Mouse (Mus musculus): ENCODE results near the gene Apobec1. TPM values are rescaled to one million over a fixed set of nuclear protein-coding genes. Genes with fewer than 3 reads are reported as not detected.
A peak's percentile ranks its signal among the peaks of the same experiment; 100 is the strongest.
"Not testable (repeated sequence)": the region's sequence is repeated elsewhere in the genome, so short reads cannot be mapped to it uniquely, and the experiment has no call there.

The Apobec1 gene
- polyA plus RNA-seq, 1 experiment from 2014 or later: 6.3 TPM

DNA sequence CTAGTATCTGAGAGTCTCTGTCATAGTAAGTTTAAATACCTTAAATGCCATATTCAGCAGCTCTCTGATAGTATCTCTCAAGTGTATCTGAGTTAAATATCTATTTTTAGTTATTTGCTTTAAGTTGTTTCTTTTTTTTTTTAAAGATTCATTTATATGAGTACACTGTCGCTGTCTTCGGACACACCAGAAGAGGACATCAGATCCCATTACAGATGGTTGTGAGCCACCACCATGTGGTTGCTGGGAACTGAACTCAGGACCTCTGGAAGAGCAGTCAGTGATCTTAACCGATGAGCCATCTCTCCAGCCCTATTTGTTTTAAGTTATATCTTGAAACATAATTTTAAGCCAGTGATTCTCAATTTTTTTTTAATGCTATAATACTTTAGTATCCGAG, 1.2 kb downstream of the Apobec1 start:
- Histone ChIP-seq H3K27me3 (replicated peaks) (no peaks in the 10 kb centered on the region), H3K4me1 (replicated peaks) (no peaks in the 10 kb centered on the region), H3K36me3 (no peaks in the 10 kb centered on the region), H3K9me3 (no peaks in the 10 kb centered on the region), H3K27ac (no peak overlapping the region), H3K4me3 (replicated peaks) (no peak overlapping the region), H3K9ac (no peak overlapping the region), H3K4me2 (replicated peaks) (no peak overlapping the region)
- WGBS: 85% methylated on average over 4 of the region's 4 CpGs
- ATAC-seq: no peak

DNA sequence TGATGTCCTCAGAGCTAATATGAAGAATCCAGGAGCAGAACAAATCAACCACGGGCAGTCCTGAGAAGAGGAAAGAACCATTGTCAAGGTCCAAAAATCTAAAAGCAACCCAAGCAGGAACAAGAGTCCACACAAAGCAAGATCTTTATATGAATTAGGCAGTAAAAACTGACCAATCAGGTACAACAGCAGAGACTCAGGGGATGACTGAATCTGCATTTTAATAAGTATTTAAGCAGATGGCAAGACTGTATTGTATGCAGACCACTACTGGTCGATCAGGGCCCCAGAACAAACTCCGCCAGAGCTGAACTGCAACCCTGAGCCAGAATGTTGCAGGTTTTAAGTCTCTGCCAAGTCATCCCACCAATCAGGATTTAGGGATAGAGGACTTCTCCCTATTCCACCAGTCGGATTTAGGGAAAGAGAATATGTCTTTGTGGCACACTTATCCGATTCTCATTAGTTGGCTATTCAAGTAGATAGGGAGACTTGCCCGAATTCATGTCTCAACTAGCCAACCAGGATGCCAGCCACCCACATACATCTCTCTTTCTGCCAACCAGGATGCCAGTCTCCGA, 2.1 kb downstream of the Apobec1 start:
- Histone ChIP-seq H3K4me3 (replicated peaks) (no peak overlapping the region), H3K9ac (no peak overlapping the region), H3K36me3 (no peaks in the 10 kb centered on the region), H3K9me3 (no peaks in the 10 kb centered on the region), H3K27ac (no peak overlapping the region), H3K27me3 (replicated peaks) (no peaks in the 10 kb centered on the region), H3K4me2 (replicated peaks) (no peak overlapping the region), H3K4me1 (replicated peaks) (no peaks in the 10 kb centered on the region)
- ATAC-seq: no peak
- WGBS: 78% methylated on average over 7 of the region's 7 CpGs

DNA sequence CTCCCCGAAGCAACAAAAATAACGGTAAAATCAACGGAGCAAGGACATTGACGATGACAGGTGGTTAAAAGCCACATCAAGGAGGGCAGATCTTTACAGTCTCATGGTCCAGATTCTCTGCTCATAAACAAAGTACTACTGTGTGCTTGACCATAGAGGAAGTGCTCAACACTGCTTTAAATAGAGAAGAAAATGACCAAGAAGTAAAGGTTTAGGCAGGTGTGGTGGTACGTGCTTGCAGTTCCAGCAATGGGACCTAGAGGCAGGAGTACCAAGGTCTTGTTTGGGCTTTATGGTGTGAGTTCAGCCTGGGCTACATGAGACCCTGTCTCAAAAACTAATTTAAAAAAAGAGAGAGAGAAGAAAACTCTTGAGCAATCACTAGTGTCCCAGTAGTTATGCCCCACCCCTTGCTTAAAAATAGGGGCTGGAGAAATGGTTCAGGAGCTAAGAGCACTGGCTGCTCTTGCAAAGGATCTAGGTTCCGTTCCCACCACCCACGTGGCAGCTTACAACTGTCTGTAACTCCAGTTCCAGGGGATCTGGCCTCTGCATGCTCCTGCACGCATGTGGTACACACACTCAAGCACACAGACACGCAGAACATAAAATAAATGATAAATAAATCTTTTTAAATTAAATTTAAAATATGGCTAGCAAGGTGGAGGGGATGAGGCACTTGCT, 3.0 kb downstream of the Apobec1 start:
- no peak for ATAC-seq
- H3K4me2 ChIP-seq (replicated peaks): no peak overlapping the region
- H3K4me3 ChIP-seq (replicated peaks): no peak overlapping the region
- H3K9me3 ChIP-seq: no peaks in the 10 kb centered on the region
- H3K36me3 ChIP-seq: no peaks in the 10 kb centered on the region
- H3K9ac ChIP-seq: no peak overlapping the region
- H3K27me3 ChIP-seq (replicated peaks): no peaks in the 10 kb centered on the region
- 88% methylated on average over 9 of the region's 9 CpGs for WGBS
- no peaks in the 10 kb centered on the region for H3K4me1 ChIP-seq (replicated peaks)
- no peak overlapping the region for H3K27ac ChIP-seq

DNA sequence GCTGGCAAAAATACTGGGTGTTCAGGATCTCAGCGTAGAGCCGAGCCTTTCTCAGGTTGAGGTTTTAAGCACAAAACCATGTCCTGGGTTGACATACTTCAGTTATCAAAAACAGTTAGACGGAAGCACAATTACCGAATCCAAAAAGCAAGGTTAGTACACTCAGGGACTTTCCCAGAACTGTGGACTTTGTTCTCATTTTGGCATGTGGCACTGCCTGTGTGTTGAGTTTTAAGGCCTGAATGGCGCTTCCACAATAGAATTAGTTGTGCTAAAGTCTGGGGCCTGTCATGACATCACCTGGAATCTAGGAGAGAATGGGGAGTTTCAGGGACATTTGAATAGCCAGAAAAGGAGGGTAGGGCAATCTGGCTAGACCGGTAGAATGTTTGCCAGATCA, 3.8 kb downstream of the Apobec1 start:
- H3K4me3 ChIP-seq (replicated peaks): no peak overlapping the region
- H3K27me3 ChIP-seq (replicated peaks): no peaks in the 10 kb centered on the region
- H3K4me2 ChIP-seq (replicated peaks): no peak overlapping the region
- no peaks in the 10 kb centered on the region for H3K9me3 ChIP-seq
- no peak overlapping the region for H3K27ac ChIP-seq
- H3K9ac ChIP-seq: no peak overlapping the region
- H3K4me1 ChIP-seq (replicated peaks): no peaks in the 10 kb centered on the region
- no peak for ATAC-seq
- H3K36me3 ChIP-seq: no peaks in the 10 kb centered on the region
- 85% methylated on average over 6 of the region's 6 CpGs for WGBS

DNA sequence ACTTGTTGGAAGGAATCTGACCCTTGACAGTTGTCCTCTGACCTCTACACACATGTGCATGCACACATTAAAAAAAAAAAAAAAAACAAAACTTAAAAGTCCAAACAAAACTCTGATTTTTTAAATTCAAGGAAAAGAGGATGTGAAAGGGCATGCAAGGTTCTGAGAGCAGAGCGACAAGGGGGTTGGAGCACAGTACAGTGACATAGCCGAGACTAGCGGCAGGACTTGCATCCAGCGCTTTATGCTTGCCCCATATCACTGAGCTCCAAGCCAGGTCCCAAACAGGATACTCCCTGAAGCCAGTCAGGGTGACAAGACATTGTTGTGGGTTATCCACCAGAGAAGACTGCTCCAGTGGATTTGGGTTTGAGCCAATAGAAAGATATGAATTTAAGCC, 4.2 kb downstream of the Apobec1 start:
- Histone ChIP-seq H3K27me3 (replicated peaks) (no peaks in the 10 kb centered on the region), H3K27ac (no peak overlapping the region), H3K4me1 (replicated peaks) (no peaks in the 10 kb centered on the region), H3K9ac (no peak overlapping the region), H3K4me3 (replicated peaks) (no peak overlapping the region), H3K36me3 (no peaks in the 10 kb centered on the region), H3K4me2 (replicated peaks) (no peak overlapping the region), H3K9me3 (no peaks in the 10 kb centered on the region)
- WGBS: 92% methylated on average over 4 of the region's 4 CpGs
- no peak for ATAC-seq

DNA sequence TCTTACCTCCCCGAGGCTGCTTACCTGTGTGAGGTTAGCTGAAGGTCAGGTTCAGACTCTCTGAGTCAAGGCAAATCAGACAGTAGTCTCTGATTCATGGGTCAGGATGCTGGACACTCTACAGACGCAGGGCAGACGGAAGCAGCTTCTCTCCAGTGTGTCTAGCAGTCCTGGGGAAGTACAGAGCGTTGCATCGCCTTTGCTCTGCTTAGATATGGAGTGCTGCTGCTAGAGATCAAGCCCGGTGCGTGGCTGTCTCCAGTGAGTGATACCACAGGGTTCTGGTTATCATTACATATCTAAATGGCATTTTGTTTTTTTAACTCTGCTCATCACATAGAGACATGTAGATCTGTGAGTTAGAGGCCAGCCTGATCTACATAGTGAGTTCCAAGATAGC, 5.6 kb downstream of the Apobec1 start:
- Histone ChIP-seq H3K27me3 (replicated peaks) (no peaks in the 10 kb centered on the region), H3K36me3 (no peaks in the 10 kb centered on the region)
- 46% methylated on average over 7 of the region's 7 CpGs for WGBS

DNA sequence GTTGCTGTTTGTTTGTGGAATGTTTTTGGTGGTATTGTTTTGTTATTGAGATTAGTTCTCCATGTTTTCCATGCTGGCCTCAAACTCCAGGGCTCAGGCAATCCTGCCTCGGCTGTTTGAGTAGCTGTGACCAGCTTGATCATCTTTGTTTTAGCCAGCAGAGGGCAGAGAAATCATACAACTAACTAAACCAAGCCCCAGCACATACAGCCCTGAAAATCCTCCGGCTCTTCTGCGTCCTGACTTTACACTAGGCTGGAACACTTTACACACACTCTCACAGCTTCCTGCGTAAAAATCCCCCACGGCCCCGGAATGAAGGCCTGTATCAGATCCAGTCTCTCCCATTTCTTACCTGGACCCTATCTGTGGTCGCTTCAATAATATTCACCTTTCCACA, 6.6 kb downstream of the Apobec1 start:
- no peaks in the 10 kb centered on the region for H3K27me3 ChIP-seq (replicated peaks)
- no peak overlapping the region for H3K27ac ChIP-seq
- H3K4me3 ChIP-seq (replicated peaks): no peak overlapping the region
- H3K36me3 ChIP-seq: no peaks in the 10 kb centered on the region
- no peaks in the 10 kb centered on the region for H3K9me3 ChIP-seq
- no peak overlapping the region for H3K4me2 ChIP-seq (replicated peaks)
- ATAC-seq: no peak
- H3K9ac ChIP-seq: no peak overlapping the region
- H3K4me1 ChIP-seq (replicated peaks): no peaks in the 10 kb centered on the region
- WGBS: 24% methylated on average over 7 of the region's 7 CpGs

More for the DNA sequence above, 5.6 kb downstream of the Apobec1 start:
- H3K27ac ChIP-seq: no peak overlapping the region
- no peak overlapping the region for H3K4me2 ChIP-seq (replicated peaks)
- H3K4me1 ChIP-seq (replicated peaks): no peaks in the 10 kb centered on the region
- H3K9ac ChIP-seq: no peak overlapping the region
- no peak for ATAC-seq
- no peak overlapping the region for H3K4me3 ChIP-seq (replicated peaks)
- no peaks in the 10 kb centered on the region for H3K9me3 ChIP-seq

DNA sequence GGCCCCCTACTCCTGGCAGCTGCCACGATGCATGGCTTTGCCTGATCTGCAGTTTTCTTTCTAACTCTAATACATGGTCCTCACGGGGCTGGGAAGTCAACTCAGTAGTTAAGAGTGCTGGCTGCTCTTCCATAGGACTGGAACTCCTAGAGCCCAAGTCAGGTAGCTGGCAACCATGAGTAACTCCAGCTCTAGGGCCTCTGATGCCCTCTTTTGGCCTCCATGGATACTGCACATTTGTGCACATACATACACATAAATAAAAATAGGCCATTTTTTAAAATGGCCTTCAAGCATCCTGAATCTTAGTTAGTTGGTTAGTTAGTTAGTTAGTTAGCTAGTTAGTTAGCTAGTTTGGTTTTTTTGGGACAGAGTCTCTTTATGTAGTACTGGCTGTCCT, 9.3 kb downstream of the Apobec1 start:
- Histone ChIP-seq H3K9ac (no peak overlapping the region), H3K27me3 (replicated peaks) (no peaks in the 10 kb centered on the region), H3K9me3 (no peaks in the 10 kb centered on the region), H3K36me3 (no peaks in the 10 kb centered on the region), H3K4me2 (replicated peaks) (no peak overlapping the region), H3K27ac (no peak overlapping the region), H3K4me3 (replicated peaks) (no peak overlapping the region), H3K4me1 (replicated peaks) (no peaks in the 10 kb centered on the region)
- 95% methylated on average over 2 of the region's 2 CpGs for WGBS
- ATAC-seq: no peak

DNA sequence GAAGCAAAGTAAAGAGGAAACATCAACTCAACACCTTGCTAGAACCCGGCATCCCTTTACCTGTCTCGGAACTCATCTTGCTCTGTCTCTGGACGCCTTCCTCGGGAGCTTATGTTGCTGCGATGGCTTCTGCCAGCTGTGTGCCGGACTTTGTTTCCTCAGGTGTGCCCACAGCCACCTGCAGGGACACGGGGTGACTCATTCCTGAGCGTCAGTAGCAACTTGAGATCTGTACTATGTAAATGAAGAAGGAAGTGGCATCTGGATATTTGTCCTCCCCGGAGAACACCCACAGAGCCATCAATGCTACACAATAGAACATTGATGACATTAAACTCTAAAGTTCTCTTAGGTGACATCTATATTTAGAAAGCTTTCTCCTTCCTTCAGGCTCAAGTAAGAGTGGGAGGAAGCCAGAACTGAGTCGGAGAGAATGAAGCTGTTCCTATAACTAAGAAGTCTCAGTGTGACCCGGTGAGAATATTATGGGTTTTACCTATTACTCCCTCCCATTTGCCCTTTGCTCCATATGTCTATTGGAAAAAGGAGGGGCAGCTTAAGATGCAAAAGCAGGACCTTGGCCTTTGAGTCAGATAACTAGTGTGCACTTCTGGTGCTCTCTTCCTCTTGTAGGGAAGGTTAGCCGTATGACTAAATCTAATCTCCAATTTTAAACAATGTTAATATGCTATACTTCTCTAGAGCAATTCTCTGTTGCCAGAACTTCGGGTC, 11.1 kb downstream of the Apobec1 start:
- Histone ChIP-seq H3K27ac (peak overlapping the region; percentile 64; the same call in 1 of the 2 replicates), H3K9me3 (no peaks in the 10 kb centered on the region), H3K36me3 (no peaks in the 10 kb centered on the region), H3K4me1 (replicated peaks) (no peaks in the 10 kb centered on the region), H3K9ac (no peak overlapping the region), H3K27me3 (replicated peaks) (no peaks in the 10 kb centered on the region), H3K4me3 (replicated peaks) (0 out of 2 replicates have a peak overlapping the region, but pooled peaks have one; percentile 6), H3K4me2 (replicated peaks) (no peak overlapping the region)
- 66% methylated on average over 13 of the region's 13 CpGs for WGBS
- peak; percentile 94 for ATAC-seq

DNA sequence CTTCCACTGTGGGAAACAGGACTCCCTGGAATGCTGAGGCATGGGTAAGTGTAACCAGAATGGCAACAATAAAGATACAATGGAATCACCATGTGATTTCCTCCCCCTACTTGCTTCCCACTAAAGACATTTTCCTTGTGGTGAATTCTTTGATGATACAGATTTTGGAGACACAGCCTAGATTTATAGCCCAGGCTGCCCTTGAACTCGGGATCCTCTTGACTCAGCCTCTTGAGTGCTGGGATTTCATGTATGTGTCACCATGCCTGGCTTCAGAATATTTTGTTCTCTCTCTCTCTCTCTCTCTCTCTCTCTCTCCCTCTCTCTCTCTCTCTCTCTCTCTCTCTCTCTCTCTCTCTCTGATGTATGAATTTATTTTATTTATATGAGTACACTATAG, 23.2 kb downstream of the Apobec1 start:
- Histone ChIP-seq H3K36me3 (no peaks in the 10 kb centered on the region), H3K27ac (no peak overlapping the region), H3K4me2 (replicated peaks) (no peak overlapping the region), H3K27me3 (replicated peaks) (no peaks in the 10 kb centered on the region), H3K9me3 (no peaks in the 10 kb centered on the region), H3K4me3 (replicated peaks) (no peak overlapping the region), H3K4me1 (replicated peaks) (no peaks in the 10 kb centered on the region), H3K9ac (no peak overlapping the region)
- 70% methylated on average over 1 of the region's 1 CpGs for WGBS
- ATAC-seq: no peak

DNA sequence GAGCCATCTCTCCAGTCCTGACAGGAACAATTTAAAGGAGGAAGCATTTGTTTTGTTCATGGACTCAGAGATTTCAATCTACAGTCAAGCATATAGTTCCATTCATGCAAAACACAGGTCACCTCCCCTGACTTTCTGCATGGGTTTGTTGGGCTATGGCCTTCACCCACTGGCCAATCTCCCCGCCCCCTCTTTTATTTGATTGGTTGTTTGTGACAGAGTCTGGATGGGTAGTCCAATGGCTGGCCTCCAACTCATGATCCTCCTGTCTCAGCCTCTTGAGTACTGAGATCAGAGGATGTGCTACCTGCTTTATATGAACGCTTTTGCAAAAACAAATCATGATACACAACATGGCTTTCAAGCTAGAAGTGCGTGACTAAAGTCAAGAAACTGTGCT, 25.2 kb downstream of the Apobec1 start:
- no peaks in the 10 kb centered on the region for H3K4me1 ChIP-seq (replicated peaks)
- H3K4me2 ChIP-seq (replicated peaks): no peak overlapping the region
- 96% methylated on average over 3 of the region's 3 CpGs for WGBS
- ATAC-seq: no peak
- H3K4me3 ChIP-seq (replicated peaks): no peak overlapping the region
- H3K27me3 ChIP-seq (replicated peaks): no peaks in the 10 kb centered on the region
- H3K36me3 ChIP-seq: no peaks in the 10 kb centered on the region
- H3K9me3 ChIP-seq: no peaks in the 10 kb centered on the region
- no peak overlapping the region for H3K9ac ChIP-seq
- no peak overlapping the region for H3K27ac ChIP-seq

DNA sequence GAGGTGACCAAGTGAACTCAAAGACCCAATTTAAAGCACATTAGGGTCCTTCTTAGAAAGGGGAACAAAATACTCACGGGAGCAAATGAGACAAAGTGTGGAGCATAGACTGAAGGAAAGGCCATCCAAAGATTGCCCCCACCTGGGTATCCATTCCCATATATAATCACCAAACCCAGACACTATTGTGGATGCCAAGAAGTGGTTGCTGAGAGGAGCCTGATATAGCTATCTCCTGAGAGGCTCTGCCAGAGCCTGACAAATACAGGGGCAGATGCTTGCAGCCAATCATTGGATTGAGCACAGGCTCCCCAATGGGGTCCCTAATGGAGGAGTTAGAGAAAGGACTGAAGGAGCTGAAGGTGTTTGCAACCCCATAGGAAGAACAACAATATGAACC, 27.2 kb downstream of the Apobec1 start:
- H3K27ac ChIP-seq; H3K4me2 ChIP-seq (replicated peaks); H3K36me3 ChIP-seq; H3K4me1 ChIP-seq (replicated peaks); ATAC-seq; H3K9me3 ChIP-seq; H3K27me3 ChIP-seq (replicated peaks); H3K9ac ChIP-seq; H3K4me3 ChIP-seq (replicated peaks): not testable (repeated sequence)
- 87% methylated on average over 1 of the region's 1 CpGs for WGBS

DNA sequence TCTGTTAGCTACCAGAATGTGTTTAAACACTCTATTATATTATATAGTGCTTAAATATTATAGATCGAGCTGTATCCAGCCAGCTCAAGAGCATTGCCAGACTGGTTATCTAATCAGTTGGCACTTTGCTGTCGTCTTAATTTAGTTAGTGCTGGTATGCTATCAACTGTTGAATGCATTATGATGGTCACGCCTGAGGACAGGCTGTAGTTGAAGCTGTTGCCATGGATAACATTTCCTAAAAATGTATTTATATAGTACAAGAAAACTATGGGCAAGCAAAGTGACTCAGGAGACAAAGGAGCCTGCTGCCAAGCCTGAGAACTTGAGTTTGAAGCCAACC, 30.7 kb downstream of the Apobec1 start:
- Histone ChIP-seq H3K9me3 (no peaks in the 10 kb centered on the region), H3K4me2 (replicated peaks) (no peak overlapping the region), H3K27me3 (replicated peaks) (no peaks in the 10 kb centered on the region), H3K4me3 (replicated peaks) (no peak overlapping the region), H3K36me3 (no peaks in the 10 kb centered on the region), H3K9ac (no peak overlapping the region), H3K4me1 (replicated peaks) (no peaks in the 10 kb centered on the region), H3K27ac (no peak overlapping the region)
- ATAC-seq: no peak
- WGBS: 71% methylated on average over 3 of the region's 3 CpGs

All from intestine, embryonic 15.5 days (tissue).